Mouse (Mus musculus) erythroblast, embryonic 14.5 days (primary cell): ENCODE results near the gene Klhl10.

ENCODE experiments used
- GATA1 ChIP-seq: IDR thresholded peaks from 2 replicates; pipeline ENCODE4 v1.6.1; 2012; ENCODE audit warnings: low read length, inconsistent platforms, mixed read lengths
- TAL1 ChIP-seq: IDR thresholded peaks from 3 replicates; pipeline ENCODE4 v1.6.1; 2012; ENCODE audit warnings: low read length, inconsistent platforms, mixed read lengths

- TF ChIP-seq GATA1 (no peak), TAL1 (no peak)
Observed at GRCm38 (mm10) chr11:100501321-100501720, 59.6 kb downstream of the Klhl10 start.
